Mouse (Mus musculus): ENCODE results near the gene Cacna2d1. TPM values are rescaled to one million over a fixed set of nuclear protein-coding genes. Genes with fewer than 3 reads are reported as not detected.

Gene Cacna2d1
- polyA plus RNA-seq, 1 experiment: 35.8 TPM

DNA sequence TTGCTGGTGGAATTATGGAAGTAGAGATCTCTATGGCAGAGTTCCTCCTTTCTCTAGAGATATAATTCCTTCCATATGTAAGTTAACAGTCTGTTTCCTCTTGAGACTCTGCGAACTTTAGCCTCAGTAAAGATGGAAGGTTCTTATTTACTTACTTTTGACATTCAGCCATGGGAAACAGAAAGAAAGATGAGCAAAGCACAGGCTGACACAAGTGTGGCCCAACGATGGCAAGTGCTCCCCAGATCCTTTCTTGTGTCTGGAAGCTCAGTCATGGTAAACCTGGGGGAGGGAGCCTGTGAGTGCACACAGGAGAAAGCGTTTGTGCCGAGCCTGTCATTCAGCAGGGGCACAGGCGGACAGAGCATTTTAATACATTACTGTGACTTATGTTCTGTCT lies 48.9 kb downstream of the Cacna2d1 start:
- no peak for DNase-seq (ENCODE audit: low spot score)

- no peak for DNase-seq (ENCODE audit: low spot score)
Observed at GRCm38 (mm10) chr5:15985228-15985858, 50.9 kb downstream of the Cacna2d1 start.

DNA sequence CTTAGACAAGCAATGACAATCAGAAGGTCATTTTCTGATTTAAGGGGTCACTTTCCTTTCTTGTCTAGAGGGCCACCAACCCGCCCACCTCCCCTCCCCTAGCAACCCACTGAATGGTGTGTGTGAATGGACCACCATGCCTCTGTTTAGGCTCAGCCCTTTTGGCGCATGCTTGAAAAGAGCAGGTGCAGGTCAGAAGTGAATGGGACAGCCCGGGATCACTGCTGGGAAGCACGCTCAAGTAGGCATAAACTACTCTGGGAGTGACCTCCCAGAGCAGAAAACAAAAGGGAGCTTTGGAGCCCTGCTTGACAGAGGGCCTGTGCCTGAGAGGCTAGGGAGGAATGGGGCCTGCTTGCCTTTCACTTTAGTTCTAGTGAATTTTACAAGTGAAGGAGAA lies 51.4 kb downstream of the Cacna2d1 start:
- no peak for DNase-seq (ENCODE audit: low spot score)

DNA sequence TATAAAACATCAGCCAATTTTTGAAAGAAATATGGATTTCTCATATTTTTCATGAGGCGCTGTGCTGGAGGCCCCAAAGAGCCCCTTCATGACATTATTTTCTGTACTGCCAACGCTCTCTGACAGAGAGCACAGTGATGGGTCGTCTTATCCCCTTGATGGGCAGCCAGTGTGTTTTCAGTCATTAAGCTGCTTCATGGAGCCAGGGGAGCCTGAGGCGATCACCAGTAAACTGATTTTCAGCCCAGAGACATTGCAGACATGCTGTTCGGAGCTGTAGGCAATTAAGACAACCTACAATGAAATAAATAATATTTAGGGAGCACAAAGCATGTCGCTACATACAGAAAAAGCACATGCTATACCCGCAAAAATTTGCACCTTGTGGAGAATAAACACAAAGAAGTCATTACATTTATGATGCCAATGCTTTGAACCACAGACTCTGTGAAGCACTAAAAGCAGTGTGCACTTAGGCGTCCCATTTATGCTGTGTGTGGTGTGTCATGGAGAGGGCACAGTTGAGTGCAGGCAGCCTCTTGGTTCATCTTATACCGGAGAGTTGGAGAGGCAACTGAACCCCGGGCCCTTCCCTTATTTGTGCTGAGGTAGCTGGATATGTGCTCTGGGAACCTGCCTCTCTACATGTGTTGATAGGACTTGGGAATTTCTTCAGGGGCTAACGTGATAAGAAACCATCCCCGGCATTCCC lies 57.1 kb downstream of the Cacna2d1 start:
- no peak for DNase-seq (ENCODE audit: low spot score)

- no peak for DNase-seq (ENCODE audit: low spot score)
Observed at GRCm38 (mm10) chr5:15993252-15993944, 58.9 kb downstream of the Cacna2d1 start.

DNA sequence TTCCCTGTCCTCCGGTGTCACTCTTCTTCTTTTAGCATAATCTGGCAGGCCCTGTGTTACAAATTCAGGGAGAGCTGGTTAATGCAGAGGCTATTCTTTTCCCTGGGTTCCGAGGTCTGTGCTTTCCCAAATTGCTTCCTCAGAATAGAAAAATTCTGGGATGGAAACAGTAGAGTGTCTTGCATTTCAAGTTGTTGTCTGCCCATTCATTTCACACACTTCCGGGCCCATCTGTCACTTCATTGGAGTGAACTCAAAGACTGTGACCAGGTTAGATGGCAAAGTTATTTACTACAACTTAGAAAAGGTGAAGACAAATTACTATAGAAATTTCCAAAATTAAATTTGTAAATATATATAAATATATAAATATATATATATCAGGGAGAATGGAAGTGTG lies 62.7 kb downstream of the Cacna2d1 start:
- DNase-seq (ENCODE audit: low spot score): no peak

DNA sequence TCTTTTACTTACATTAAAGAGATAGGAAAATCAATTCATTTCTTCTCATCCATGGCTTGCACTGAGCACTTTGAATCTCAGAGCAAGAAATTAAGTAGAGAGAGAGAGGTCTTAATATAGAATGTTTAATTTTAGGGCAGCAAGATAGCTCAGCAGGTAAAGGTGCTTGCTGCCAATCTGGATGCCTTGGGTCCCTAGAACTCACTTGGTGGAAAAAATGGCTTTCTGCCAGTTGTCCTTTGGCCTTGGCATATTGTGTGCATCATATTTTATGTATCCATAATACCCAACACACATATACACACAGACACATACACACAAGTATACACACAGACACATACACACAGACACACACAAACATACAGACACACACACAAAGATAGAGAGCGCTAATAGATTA lies 63.3 kb downstream of the Cacna2d1 start:
- no peak for DNase-seq (ENCODE audit: low spot score)

GRCm38 (mm10) chr5:16000917-16001316 lies 66.4 kb downstream of the Cacna2d1 start:
- no peak for DNase-seq (ENCODE audit: low spot score)

DNA sequence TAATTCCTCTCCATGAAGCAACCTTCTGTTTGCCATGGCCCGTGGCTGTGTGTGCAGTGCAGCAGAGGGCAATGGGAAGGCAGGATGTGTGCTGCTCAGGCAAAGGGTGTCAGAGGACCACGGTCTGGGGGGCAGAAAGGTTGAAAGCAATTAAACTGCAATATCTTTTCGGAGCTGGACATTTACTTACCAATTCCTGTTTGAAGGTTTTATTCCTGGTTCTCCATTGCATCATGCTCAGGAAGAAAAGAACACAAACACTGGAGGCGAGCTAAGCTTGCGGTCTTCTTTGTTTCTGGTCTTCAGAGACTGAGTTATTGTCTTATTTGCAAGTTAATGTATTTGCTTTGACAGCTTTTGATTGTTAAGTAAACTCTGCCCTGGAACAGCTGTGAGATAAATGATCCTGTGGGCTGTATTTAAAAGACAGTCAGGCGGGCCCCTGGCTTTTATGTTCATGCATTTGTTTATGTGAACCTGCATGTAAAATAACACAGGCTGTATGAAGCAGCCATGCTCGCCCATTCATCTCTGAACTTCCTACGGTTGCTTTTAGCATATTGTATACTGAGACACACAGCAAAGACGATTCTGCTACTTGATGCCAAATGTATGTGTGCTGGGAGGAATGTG lies 68.1 kb downstream of the Cacna2d1 start:
- DNase-seq (ENCODE audit: low spot score): no peak

GRCm38 (mm10) chr5:16004305-16004704 lies 69.8 kb downstream of the Cacna2d1 start:
- DNase-seq (ENCODE audit: low spot score): no peak

DNA sequence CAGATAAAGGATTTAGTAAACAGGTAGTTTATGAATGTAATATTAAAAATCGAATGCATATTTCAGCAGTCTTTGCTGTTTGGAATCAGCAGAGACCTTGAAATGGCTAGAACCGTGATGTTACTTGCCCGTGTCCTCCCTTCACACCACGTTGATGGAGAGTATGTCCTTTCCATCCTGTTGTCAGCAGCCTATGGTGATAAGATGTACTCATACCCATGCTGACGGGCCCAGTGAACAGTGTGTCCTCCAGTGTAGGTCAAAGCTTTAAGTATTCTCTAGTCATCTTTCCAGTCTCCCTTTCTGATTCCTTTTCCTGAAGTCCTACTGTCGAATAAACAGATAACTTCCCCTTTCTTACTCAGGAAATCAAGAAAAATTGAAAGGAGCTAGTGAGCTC lies 72.5 kb downstream of the Cacna2d1 start:
- DNase-seq (ENCODE audit: low spot score): no peak

DNA sequence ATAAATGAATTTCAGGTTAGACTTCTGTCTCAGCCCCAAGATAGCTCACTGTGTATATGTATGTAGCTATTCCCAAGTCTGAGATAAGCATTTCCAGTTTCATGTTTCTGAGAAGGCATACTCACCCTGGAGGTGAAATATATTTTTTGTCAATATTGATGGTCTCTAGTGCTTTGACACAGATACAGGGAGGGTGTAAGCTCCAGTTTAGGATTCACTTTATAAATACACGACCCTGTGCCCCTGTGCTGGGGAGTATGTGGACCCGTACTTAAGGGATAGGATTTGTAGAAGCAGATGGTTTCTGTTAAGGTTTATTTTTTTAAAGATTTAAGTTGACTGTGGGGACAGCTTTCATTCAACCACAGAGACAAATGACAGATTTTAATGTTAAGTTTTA lies 79.2 kb downstream of the Cacna2d1 start:
- DNase-seq (ENCODE audit: low spot score): no peak

DNA sequence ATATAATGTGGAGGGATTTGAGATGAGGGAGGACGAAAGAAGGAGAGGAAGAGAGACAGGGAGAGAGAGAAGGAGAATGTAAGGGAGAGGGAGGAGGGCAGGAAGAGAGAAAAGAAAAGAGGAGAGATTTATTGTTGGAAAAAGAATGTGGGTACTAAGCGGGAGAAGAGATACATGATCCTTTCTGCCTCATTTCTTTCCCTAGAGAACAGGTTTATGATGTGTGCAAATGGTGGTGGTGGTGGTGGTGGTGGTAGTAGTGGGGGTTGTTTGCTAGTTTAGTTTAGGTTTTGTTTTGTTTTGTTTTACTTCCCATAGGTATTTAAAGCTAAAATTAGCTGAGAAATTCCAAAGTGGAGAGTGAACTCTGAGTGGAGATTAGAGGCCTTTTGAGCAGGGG lies 79.9 kb downstream of the Cacna2d1 start:
- no peak for DNase-seq (ENCODE audit: low spot score)

DNA sequence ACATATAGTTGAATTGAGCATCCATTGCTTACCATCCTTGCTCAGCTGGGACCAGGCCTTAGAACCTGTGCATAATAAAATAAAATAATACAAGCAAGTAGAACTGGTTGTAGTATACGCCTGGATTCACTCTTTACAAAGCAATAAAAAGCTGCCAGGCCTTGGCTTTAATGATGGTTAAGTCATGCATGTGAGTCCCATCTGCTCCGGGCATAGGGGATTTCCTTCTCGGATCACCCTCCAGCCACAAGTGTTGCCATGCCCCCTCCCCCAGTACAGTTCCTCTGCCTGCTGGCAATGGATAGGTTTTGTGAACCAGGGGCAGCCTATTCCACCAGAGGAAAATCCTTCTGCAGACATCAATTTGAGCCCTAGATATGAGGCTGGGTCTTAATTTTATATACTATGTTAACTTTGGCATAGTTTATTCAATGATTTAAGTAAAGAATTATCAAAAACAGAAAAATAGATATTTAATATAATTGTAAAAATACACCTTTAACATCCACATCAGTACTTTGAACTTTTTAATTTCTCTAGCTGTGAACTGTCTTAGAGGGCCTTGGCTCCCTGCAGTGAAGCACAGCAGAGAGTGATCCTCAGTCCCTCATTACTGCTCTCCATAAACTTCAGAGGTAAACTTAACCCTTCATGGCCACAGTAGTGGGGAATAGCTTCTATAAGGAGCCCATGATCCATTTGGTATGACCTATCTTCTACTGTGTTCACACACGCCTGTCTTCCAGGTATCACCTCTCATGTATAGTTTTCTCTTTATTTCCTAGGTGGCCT lies 90.3 kb downstream of the Cacna2d1 start:
- no peak for DNase-seq (ENCODE audit: low spot score)

GRCm38 (mm10) chr5:16028881-16029280 lies 94.4 kb downstream of the Cacna2d1 start:
- no peak for DNase-seq (ENCODE audit: low spot score)

DNA sequence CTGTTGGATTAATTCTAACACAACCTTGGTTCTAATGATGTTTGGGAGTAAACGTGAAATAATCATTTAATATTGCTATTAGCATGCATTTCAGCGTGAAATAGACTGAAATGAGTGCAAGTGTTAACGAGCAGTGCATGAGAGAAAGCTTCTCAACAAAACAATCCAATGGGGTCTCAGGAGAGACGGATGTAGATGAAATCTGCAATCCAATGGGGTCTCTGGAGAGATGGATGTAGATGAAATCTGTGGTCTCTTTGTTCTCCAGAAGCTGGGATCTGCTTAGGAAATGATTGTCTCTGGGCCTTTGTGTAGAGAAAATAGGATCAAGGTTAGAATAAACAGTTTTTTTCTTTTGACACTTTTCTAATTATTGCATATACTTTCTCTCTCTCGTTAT lies 95.0 kb downstream of the Cacna2d1 start:
- DNase-seq (ENCODE audit: low spot score): no peak

DNA sequence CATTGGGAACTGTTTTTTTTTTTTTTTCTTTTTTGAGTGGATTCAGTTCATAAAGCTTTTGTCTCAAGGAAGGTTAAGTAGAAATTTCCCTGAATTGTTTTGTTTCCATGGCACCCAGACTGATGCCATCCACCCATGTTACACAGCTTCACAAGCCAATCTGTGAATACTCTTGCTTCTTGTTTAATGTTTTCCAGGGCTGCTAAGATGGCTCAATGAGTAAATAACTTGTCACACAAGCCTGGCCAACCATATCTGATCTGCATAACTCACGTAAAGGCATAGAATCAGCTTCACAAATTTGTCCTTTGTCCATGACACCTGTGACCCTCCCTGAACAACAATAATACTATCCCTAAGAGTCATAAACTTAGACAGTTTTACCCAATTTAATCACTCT lies 99.1 kb downstream of the Cacna2d1 start:
- DNase-seq (ENCODE audit: low spot score): no peak

- no peak for DNase-seq (ENCODE audit: low spot score)
Observed at GRCm38 (mm10) chr5:16035259-16035658, 100.8 kb downstream of the Cacna2d1 start.

GRCm38 (mm10) chr5:16045147-16045878 lies 110.8 kb downstream of the Cacna2d1 start:
- DNase-seq (ENCODE audit: low spot score): no peak

DNA sequence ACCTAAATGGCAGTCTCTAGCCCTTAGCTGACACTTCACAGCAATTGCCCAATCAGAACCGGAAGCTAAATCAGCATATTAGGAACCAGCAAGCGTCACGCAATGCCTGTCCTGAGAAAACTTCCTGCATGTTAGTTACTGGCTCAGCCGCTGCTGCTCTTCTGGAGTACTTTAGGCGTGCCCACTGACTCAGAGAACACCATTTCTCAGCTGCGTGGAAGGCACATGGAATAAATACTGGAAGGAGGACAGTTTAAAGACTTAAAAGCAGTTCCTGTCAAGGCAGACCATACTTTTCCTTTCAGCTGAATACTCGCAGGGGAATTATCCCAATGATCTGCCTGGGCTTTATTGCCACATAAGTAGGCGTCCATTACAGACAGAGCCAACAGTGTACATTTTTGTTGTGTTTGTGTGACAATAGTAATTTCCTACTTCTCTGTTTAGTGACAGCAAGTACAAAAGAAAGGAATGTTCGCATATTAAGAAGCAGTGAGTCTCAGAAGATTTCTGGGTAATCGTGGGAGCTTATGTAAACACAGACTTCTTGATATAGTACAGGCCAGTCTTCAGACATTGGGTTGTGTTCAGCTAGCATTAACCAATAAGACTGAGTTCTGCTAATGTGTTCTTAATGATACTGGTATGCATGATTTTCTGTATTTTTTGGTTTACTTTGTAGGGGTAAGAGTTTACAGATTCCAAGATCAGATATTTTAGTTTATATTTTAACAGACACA lies 113.1 kb downstream of the Cacna2d1 start:
- DNase-seq (ENCODE audit: low spot score): no peak

Measured in urinary bladder, adult 2 months (tissue).